Mouse (Mus musculus): ENCODE results near the gene Entpd4b.
"Not testable (repeated sequence)": the region's sequence is repeated elsewhere in the genome, so short reads cannot be mapped to it uniquely, and the experiment has no call there.

The Entpd4b gene

DNA sequence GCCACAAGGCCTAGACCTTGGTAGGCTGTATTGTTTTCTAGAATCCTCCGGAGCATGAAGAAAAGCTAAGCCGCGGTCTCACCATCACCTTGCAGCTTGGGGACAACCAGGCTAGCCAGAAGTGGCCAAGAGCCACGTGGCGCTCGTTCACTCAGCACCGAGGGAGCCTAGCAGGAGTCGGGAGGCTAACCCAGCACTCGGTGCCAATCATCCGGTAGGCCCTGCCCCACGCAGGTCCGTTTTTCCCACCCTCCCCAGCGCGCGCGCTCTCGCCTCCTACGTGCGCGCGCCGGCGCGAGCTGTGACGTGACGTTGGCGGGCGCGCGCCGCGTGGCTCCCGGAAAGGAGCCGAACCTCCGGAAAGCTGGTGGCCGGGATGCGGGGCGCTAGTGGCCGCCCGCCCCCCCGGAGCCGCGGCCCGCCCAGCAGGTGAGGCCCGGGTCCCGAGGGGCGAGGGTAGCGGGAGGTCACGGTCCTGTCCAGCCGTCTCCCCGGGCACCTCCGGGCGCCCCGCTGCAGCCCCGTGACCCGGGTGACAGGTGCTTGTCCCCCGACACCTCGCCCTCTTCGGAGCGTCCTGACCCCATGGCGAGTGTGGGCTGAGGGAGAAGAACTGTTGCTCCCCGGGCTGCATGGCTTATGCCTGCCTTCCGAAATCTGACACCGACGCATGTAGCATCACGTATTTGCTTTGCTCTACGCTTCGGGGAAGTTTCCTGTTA, at the start of gene Entpd4b:
TSS of gene Entpd4b (plus strand) at position 315 of the 722 bp plus-strand sequence.
- not testable (repeated sequence) for DNase-seq

DNA sequence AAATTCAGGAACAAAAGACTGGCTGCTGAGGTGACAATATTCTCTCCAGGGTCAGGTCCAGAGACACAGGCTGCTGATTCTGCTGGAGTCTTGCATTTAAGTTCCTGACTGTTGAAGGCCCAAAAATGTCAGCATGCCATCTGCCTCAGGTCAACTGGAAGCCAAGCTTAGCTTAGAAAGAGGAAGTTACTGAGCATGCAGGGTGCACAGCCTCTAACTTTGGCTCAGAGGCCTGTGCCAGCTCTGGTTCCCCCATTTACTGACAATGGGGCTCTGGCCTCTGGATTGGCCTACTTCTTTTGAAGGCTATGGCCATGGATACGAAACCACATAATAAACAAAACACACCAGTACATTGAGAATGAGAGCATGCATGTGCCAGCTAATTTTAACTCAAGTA, 48.2 kb upstream of the Entpd4b start:
- DNase-seq, result not testable (repeated sequence)

DNA sequence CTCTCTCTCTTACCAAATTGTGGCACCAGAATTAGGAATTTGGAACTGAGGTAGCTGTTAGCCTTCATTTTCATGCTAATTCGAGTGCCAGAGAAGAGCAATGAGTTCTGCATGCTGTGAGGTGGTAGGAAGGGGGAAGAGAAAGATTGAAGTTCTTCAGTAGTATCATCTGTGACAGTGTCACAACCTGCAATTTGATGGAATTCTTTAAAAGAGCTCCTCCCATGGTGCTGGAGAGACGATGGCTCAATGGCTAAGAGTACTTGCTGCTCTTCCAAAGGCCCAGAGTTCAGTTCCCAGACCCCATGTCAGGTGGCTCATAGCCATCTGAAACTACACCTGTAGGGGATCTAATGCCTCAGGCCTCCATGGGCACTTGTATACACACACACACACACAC, 42.8 kb upstream of the Entpd4b start, which contains the start of gene Gm27179:
TSS of gene Gm27179 (minus strand) at position 101 of the 400 bp plus-strand sequence.
- not testable (repeated sequence) for DNase-seq

DNA sequence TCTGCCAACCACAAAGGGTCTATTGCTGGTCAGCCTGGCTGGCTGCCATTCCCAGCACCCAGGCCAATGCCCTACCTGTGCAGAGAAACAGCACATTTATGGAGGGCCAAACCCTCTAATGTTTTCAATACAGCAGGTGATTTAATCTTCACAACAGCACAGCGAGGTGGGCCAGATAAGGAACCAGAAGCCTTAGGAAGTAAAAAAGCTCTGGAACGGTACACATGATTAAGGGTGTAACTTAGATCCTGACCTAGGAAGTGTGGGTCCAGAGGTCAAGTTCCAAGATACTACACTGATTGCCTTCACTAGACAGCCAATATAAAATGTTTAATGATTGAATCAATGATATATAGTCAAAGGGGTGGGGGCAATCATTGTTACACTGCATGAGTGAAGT, 34.4 kb upstream of the Entpd4b start:
- not testable (repeated sequence) for DNase-seq

DNA sequence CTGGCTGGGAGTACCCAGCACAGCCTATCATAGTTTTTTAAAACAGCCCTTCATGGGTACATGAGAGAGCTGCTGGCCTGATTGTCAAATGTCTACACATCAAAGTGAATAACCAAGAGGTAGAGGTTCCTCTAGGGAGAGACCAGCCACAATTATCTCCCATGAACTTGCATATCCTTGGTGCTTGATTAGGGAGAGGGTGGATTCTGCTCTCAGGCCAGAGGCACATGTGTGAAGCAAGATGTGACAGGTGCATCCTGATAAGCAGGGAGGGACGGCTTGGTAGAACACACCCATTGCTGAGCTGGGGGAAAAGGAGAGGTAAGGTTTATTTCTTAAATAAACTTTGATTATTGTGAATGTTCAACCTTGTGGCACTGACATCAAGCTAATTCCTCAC, 32.2 kb upstream of the Entpd4b start:
- DNase-seq, result not testable (repeated sequence)

DNA sequence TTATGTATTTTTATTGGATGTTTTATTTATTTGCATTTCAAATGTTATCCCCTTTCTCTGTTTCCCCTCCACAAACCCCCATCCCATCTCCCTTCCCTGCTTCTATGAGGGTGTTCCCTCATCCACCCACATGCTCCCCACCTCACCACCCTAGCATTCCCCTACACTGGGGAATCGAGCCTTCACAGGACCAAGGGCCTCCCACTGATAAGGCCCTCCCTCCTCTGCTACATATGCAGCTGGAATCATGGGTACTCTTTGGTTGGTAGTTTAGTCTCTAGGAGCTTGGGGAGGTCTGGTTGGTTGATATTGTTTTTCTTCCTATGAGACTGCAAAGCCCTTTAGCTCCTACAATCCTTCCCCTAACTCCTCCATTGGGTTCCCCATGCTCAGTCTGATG, 29.0 kb upstream of the Entpd4b start:
- not testable (repeated sequence) for DNase-seq

DNA sequence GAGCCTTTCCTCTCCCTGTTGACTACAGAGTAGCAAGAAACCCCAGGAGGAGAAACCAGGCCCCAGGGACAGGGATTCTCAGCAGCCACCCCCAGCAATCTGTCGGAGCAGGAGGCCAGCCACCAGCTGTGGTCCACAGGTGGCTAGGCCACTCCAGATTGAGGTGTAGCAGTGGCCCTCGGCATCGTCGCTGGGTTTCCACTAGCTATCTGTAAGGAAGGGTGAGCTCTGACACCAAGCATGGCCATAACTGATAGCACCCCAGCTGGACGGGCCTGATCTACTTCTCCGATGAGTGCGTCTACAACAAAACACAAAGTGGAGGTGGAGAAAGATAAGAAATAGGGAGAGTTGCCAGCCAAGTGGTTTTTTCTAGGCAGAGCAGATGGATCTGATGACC, 18.7 kb upstream of the Entpd4b start:
- not testable (repeated sequence) for DNase-seq

DNA sequence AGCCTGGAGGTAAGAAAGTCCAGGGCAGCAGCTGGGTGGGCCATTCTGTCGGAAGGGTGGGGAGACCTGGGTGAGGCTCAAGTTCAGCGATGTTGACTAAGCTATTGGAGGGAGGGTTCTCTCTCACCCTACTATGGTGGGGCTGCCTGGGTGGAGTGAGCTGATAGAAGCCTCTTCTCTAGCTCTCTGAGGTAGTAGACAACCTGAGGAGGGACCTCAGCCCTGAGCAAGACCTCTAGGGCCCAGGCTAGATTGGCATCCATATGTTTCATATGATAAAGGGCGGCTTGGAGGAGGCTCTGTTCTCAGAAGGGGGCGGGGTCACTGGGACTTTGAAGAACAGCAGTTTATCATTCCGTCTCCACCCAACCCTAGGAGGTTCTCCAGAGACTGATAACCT, 15.1 kb upstream of the Entpd4b start:
- DNase-seq, result not testable (repeated sequence)

DNA sequence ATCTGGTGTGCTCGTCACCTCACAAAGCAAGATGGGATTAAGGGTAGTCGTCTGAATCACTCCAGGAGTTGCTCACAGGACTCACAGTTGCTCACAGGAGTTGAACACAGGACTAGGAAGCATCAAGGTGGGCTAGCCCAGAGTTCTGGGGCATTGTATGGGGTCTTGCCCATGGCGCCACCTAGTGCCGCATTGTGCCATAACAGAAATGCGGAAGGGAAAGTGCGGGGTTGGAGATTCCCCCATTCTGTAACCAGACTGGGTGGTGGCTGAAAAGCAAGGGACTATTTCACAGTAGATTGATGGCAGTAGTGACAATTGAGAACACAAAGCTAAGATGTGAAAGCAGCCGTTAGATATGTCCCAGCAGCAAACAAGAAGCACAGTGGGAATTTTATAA, 12.5 kb upstream of the Entpd4b start:
- DNase-seq, result not testable (repeated sequence)

DNA sequence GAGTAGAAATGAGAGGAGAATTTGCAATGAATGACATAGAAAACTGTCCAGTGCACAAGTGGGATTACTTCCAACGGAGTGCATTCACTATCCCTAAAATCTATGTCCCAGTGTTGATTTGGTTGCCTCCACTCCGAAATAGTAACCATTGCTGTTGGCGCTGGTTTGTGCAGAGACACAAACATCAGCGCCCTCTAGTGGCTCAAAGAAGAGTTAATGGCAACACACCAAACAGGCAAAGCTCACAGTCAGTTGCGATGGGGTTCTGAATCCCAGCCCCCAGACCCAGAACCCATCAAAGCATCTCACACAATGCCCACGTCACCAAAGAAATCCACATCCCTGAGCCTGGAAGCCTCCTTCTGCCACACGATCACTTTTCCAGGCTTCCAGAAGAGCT, 11.2 kb upstream of the Entpd4b start:
- not testable (repeated sequence) for DNase-seq

DNA sequence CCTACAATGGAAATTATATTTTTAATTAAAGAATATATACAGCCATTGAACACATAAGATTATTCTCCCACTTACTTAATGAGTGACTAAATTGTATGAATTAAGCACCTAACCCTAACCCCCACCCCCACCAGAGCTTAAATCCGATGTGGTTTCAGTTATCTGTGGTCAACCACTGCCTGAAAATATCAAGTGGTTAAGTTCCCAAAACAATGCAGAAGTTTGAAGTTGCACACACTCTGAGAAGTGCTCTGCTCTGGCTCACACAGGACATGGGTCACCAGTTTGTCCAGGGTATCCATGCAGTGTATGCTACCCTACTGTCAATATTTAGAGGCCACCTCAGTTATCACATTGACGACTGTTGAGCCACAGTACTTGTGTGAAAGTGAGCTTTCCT, 10.2 kb upstream of the Entpd4b start:
- DNase-seq, result not testable (repeated sequence)

DNA sequence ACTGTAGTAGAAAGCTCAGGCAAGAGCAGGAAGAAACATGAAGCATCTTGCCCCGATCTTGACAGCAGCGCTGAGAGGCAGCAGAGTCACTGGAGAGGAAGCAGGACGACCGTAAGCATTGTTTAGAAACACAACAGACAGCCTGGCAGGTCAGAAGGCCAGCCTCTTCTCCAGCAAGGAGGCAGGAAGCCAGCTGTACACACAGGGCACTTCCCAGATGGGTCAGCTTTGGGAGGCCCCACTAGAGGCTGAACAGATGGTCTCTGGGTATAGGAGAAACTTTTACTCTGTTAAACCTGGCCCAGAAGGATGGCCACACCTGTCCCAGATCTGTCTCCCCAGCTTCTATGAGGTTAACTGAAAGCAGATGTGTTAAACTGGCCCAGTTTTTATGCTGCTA, 7.9 kb upstream of the Entpd4b start:
- not testable (repeated sequence) for DNase-seq

DNA sequence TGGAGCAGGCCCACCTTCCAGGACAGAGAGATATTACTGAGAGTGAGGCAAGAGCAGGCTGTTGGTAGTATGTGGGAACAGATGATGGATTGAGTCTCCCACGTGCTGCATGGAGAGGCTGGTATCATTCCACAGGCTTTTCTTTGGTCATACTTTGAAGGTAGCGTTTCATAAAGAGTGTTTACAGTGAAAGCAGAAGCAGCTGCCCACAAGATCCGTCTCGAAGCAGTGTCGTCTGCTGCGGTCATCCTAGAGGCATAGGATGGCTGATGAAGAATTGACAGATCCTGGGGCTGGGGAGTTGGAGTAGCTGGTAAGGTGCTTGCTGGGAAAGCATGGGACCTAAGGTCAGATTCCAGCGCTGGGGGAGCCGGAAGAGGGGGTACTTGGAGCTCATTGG, 1.6 kb downstream of the Entpd4b start:
- DNase-seq, result not testable (repeated sequence)

DNA sequence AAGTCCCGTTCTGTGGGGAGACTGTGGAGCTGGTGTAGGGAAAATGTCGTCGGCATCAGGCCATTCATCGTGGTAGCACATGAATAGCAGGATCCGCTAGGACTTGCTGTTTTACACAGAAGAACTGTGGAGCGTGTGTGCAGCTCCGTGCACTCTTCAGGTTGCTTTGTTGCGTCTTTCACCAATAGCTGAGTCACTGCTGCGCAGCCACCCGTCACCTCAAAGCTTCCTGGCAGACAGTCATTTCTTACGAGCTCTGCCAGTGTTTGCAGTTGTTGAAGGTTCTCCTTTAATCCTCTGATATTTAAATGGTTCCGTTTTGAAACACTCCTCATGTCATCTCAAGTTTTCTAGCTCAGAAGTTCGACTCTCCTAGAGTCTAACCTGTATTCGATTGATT, 2.3 kb downstream of the Entpd4b start:
- DNase-seq, result not testable (repeated sequence)

All from kidney, postnatal 14 days (tissue).